Mouse (Mus musculus): ENCODE measurements at regions not wholly inside any gene's neighbourhood (a gene's known extent, or its start where the extent isn't known, plus 50 kb on each side); places are given as distances from the start of the nearest gene placed in this dataset.

DNA sequence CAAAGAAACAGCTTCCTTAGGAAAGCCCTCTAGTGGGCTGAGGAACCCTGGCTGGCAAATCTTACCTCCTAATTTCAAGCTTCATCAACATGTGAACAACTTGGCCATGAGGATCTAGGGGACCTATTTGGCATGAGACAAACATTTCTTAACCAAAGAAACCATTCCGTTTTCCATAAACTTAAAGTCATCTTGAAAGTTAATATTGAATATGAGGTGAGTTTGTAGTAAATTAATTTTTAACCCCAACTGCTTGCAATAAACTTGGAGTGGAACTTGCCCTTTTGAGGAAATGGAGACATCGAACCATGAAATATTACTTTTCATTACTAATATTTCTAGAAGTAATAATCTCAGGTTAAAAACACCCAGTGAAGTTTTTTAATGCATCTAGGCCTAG lies 229.7 kb downstream of the Cdh26 start:
- DNase-seq (ENCODE audit: low spot score in 2 of 2): no peak

DNA sequence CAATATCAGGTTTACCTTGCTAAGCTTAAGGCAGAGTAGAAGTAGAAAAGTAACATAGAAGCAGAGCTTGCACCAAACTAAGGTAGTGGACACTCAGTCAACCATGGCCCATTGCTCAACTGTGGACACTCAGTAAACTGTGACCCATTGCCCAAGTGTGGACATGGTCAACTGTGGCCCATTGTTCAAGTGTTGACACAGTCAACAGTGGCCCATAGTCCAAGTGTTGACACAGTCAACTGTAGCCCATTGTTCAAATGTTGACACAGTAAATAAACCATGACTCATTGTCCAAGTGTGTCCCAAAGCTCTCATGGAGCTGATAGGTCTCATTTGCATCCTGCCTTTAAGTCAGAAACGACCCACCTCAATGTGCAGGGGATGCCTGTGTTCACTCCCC lies 232.1 kb downstream of the Cdh26 start:
- no peak for DNase-seq (ENCODE audit: low spot score in 2 of 2)

- DNase-seq (ENCODE audit: low spot score in 2 of 2): peak in 1 of 2 experiments; percentile 46
Observed at GRCm38 (mm10) chr2:178664977-178665376, 234.6 kb downstream of the Cdh26 start.

DNA sequence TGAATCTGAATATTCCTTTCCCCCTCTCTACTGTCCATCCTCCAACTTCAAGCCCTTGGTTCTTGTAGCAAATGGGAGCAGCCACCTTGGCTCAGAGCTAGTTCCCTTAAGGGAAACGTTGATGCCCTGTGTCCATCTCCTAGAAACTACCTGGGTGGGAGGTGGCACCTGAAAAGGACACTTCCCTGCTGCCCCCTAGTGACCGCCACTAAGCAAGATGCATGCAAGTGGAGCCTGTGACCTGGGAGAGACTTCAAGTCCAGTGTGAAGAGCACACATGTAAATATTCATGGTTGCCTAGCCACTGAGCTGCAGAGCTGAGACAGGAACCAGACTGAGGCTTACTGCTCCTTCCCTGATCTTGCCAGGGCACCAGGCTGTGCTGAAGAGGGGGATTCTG lies 238.1 kb downstream of the Cdh26 start:
- DNase-seq (ENCODE audit: low spot score in 2 of 2): no peak

DNA sequence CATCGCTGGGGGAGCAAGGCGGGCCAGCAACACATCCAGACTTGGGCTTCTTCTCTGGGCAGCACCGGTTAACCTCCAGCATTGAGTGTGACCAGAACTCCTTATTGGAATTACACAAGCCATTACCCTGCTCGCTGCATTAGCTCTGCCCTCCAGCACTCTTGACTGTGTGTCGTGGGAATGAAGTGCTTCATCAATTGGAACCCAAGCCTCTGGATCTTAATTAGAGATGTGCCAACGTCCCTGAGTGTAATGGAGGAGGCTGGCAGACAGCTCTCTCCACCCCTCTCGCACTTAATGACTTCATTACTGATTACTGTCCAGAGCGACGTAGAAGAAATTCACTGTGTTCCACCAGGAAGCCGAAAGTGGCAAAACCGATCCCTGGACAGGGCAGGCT lies 240.6 kb downstream of the Cdh26 start:
- no peak for DNase-seq (ENCODE audit: low spot score in 2 of 2)

DNA sequence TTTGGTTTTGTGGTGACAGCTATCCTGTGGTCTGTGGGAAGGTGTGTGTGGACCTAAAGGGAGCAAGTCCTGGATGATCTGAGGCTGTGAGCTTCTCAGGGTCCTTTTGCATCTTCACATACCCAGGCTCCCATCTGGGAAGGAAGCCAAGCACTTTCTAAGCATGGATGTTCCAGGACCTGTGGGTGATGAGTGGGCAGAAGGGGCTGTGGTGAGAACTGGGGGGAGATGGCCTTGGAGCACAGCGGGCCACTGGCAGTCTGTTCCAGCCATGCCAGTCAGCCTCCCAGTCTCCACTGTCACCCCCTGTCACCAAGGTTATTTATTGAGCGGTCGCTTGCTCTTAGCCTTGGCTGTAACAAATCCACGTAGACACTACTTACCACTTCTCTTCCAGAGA lies 243.3 kb downstream of the Cdh26 start:
- no peak for DNase-seq (ENCODE audit: low spot score in 2 of 2)

GRCm38 (mm10) chr2:178674621-178675020 lies 244.3 kb downstream of the Cdh26 start:
- DNase-seq (ENCODE audit: low spot score in 2 of 2): no peak

DNA sequence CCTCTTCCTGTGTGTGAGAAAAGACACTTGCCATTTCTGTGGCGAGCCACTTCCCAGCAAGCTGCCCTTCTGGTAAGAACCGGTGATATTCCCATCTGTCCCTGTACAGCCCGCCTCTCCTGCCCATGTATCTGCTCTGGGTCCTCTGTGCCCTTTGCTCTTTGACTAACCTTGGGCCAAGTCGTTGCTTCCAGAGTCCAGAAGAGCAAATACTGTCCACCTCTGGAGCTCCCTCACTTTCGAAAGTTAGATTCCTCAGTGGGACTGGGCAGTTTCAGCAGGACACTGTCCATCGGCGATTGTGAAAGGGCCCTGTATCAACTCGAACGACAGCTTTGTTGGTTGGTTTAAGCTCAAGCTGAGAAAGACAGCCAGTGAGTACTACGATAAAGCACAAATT lies 246.6 kb downstream of the Cdh26 start:
- no peak for DNase-seq (ENCODE audit: low spot score in 2 of 2)

DNA sequence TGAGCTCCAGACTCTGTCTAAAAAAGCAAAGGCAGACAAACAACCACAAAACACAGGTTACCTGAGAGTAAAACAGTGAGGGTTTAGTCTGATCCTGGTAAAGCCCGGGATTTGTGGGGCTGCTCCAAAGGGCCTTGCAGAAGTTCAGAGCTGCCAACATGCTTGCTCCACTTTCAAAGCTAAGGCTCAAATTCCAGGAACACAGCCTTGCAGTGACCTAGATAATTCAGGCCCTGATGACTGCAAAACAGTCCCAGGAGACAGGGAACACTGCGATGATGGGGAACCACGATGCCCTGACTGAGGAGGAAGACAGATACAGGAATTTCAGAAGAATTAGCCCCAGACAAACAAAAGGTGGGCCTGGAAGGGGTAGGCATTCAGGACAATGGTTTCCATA lies 250.0 kb downstream of the Cdh26 start:
- no peak for DNase-seq (ENCODE audit: low spot score in 2 of 2)

DNA sequence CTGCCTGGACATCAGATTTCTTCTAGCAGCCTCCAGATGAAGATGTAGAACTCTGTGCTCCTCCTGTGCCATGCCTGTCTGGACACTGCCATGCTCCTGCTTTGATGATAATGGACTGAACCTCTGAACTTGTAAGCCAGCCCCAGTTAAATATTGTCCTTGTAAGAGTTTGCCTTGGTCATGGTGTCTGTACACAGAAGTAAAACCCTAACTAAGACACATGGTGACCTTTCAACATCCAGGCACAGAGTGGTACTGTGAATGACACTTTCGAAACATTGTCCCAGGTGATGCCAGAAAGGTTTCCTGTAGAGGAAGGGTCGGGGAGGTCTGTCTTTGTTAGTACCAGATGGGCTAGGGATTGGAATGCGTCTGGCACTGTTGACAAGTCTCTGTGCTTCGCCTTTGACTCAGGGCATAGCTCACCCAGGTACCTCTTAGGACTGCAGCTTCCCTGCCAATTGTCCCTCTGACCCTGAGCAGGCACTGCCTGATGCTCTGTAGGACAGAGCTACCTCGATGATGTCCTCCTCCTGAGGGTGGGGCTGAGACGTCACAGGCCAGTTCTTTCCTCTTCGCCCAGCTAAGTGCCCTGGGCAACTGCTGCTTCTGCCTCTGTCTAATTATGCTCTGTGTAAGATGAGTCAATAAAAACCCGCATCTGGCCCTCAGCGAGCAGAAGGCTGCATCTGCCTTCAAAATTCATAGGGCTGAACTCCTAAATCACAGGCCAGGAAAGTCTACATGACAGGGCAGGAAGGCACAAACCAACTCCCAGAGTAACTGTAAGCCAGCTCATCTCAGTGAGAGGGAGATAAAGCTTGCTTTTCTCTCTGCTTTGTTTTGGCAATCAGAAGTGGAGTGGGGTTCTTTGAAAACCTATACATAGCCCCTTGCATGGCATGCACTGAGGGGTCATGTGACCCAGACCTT lies 254.0 kb downstream of the Cdh26 start:
- DNase-seq (ENCODE audit: low spot score in 2 of 2): no peak

DNA sequence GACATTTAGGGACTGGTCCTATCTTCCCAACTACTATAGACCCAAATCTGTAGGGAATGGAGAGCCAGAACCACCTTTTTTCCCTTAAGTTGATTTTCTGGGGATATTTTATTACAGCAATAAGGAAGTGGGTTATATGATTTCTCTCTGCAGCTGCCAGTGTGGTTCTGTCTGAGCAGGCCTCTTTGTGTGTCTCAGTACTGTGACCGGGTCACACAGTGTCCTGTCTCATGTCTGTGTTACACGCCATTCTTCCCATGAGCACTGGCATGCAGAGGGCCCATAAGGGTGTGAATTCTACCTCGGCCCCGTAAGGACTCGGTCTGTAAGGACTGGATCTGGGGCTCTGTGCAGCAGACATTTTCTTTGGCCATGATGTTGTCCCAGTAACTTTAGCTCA lies 254.9 kb downstream of the Cdh26 start:
- no peak for DNase-seq (ENCODE audit: low spot score in 2 of 2)

GRCm38 (mm10) chr2:178686167-178686601 lies 255.9 kb downstream of the Cdh26 start:
- no peak for DNase-seq (ENCODE audit: low spot score in 2 of 2)

GRCm38 (mm10) chr2:178688586-178688985 lies 258.3 kb downstream of the Cdh26 start:
- no peak for DNase-seq (ENCODE audit: low spot score in 2 of 2)

GRCm38 (mm10) chr2:178691190-178691864 lies 261.0 kb downstream of the Cdh26 start:
- peak; percentile 21 for DNase-seq (ENCODE audit: low spot score in 2 of 2)

- DNase-seq (ENCODE audit: low spot score in 2 of 2): no peak
Observed at GRCm38 (mm10) chr2:178691865-178692228, 261.5 kb downstream of the Cdh26 start.

- DNase-seq (ENCODE audit: low spot score in 2 of 2): no peak
Observed at GRCm38 (mm10) chr2:178692231-178692630, 261.9 kb downstream of the Cdh26 start.

DNA sequence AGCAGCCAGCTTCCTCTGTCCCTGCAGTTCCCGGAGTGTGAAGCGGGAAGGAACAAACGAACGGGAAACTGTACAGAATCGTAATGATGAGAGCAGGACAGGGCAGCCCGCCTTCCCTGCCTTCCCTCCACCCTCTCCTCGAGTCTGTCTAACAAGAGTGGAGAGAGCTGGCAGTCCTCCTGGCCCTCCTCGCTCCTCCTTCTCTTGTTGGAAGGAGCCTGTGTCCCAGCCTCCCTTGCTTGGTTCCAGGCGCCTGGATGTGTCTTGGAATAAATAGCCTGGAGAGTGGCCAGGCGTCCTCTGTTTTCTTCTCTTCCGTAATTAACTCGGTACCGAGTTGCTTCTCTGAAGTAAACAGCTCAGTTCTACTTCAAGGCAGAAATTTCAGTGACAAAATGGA lies 268.3 kb downstream of the Cdh26 start:
- peak; percentile 81 to 86 for DNase-seq (ENCODE audit: low spot score in 2 of 2)

- DNase-seq (ENCODE audit: low spot score in 2 of 2): no peak
Observed at GRCm38 (mm10) chr2:178700825-178701224, 270.5 kb downstream of the Cdh26 start.

GRCm38 (mm10) chr2:178704510-178704909 lies 274.2 kb downstream of the Cdh26 start:
- no peak for DNase-seq (ENCODE audit: low spot score in 2 of 2)

- DNase-seq (ENCODE audit: low spot score in 2 of 2): no peak
Observed at GRCm38 (mm10) chr2:178708649-178709048, 278.3 kb downstream of the Cdh26 start.

- DNase-seq (ENCODE audit: low spot score in 2 of 2): no peak
Observed at GRCm38 (mm10) chr2:178709192-178709881, 279.0 kb downstream of the Cdh26 start.

DNA sequence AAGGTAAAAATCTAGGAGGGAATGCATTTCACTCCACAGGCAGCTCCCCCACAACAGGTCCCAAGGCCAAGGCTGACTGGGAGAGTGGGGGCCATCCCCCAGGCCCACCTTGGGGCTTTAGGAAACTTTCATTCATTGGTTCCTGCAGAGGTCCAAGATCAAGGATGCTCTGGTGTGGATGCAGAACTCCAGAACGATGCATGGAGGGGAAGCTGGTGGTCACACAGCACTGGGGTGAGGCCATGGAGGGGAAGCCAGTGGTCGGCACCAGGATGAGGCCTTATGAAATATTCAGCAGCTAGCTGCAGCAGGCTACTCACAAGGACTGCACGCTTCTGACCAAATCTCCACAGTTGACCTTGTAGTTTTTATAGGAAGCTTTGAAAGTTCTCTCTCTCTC lies 279.7 kb downstream of the Cdh26 start:
- no peak for DNase-seq (ENCODE audit: low spot score in 2 of 2)

Measured in layer of hippocampus, adult 8-10 months (tissue).